Mouse (Mus musculus) liver, adult 2 months (tissue): Measurements from ENCODE around the gene Gm2663.

Experiments
- CTCF ChIP-seq: fragments of 200-500 bp; IDR thresholded peaks from 2 replicates; pipeline ENCODE4 v1.5.1; 2011; ENCODE audit warnings: low read depth, low read length, control low read depth
- POLR2A ChIP-seq: fragments of 200-500 bp; IDR thresholded peaks from 2 replicates; pipeline ENCODE4 v1.6.1; 2011; ENCODE audit warnings: low read length, control low read depth; ENCODE audit not compliant: insufficient read depth; ENCODE audit errors: extremely low read depth

DNA sequence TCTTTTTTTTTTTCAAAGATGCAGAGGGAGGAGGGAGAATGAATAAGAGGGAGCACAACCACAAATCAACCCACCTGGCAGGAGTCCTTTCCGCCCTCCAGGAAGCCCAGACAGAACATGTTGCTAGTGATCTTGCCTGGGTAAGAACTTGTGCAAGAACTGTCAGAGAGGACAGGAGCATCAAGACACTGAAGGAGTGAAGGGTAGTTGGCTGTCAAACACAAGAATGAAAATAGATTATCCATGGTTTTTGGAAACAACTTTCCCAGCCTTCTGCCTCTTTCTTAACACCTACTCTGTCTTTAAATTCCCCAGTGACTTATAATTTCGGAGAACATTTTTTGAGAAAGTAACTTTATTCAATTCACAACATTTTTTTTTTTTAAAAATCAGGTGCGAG is 33.0 kb upstream of the Gm2663 start:
- TF ChIP-seq CTCF (no peak), POLR2A (no peak)
